Mouse (Mus musculus) ES-E14 (cell line): Measurements from ENCODE around the gene Cped1. TPM values are rescaled to one million over a fixed set of nuclear protein-coding genes. Genes with fewer than 3 reads are reported as not detected.

ENCODE experiments used
- DNase-seq: peaks from one replicate; pipeline ENCODE4 v3.0.0-alpha.2; 2013; ENCODE audit warnings: low read depth, low spot score
- H3K27ac ChIP-seq: 2 replicates; pipeline ENCODE4 v1.5.1; 2012; ENCODE audit warnings: low read depth, mild to moderate bottlenecking, low read length, moderate library complexity, mixed read lengths; ENCODE audit not compliant: poor library complexity, insufficient read depth, severe bottlenecking
- H3K36me3 ChIP-seq: 2 replicates; pipeline ENCODE4 v1.6.1; 2012; ENCODE audit warnings: mild to moderate bottlenecking, low read length, moderate library complexity, mixed read lengths; ENCODE audit not compliant: control insufficient read depth, poor library complexity, insufficient read depth, severe bottlenecking
- H3K4me1 ChIP-seq, 2 experiments: fragments of 150-350 bp in 1 of 2; sonication (generic) in 1 of 2; 2 replicates each; pipeline ENCODE4 v1.6.1; 2012; ENCODE audit warnings: low read length in 2 of 2, mild to moderate bottlenecking in 1 of 2, mixed read lengths in 1 of 2; ENCODE audit not compliant: control insufficient read depth in 2 of 2, insufficient read depth in 2 of 2, poor library complexity in 1 of 2
- H3K4me3 ChIP-seq, 2 experiments: fragments of 150-350 bp in 1 of 2; sonication (generic) in 1 of 2; 2 replicates each; pipeline ENCODE4 v1.5.1; 2012; ENCODE audit warnings: low read length in 2 of 2, low read depth in 1 of 2, mild to moderate bottlenecking in 1 of 2, mixed read lengths in 1 of 2; ENCODE audit not compliant: insufficient read depth in 1 of 2, poor library complexity in 1 of 2, severe bottlenecking in 1 of 2
- H3K9ac ChIP-seq: 2 replicates; pipeline ENCODE4 v1.6.1; 2012; ENCODE audit warnings: low read depth, mild to moderate bottlenecking, low read length, mixed read lengths; ENCODE audit not compliant: poor library complexity, insufficient read depth, severe bottlenecking
- H3K9me3 ChIP-seq: fragments of 150-350 bp; sonication (generic); 2 replicates; pipeline ENCODE4 v1.6.1; 2012; ENCODE audit warnings: low read depth, mild to moderate bottlenecking, low read length; ENCODE audit not compliant: control insufficient read depth, insufficient read depth
- CHD2 ChIP-seq: IDR thresholded peaks from 2 replicates; pipeline ENCODE4 v1.6.1; 2014; ENCODE audit warnings: mild to moderate bottlenecking, low read depth, low read length, inconsistent platforms
- HCFC1 ChIP-seq: IDR thresholded peaks from 2 replicates; pipeline ENCODE4 v1.6.1; 2012; ENCODE audit warnings: low read length, inconsistent platforms, borderline replicate concordance; ENCODE audit not compliant: insufficient read depth
- MAFK ChIP-seq: IDR thresholded peaks from 2 replicates; pipeline ENCODE4 v1.6.1; 2014; ENCODE audit warnings: mild to moderate bottlenecking, low read depth, low read length, inconsistent platforms; ENCODE audit not compliant: insufficient read depth
- ZC3H11A ChIP-seq: IDR thresholded peaks from 2 replicates; pipeline ENCODE4 v1.6.1; 2012; ENCODE audit warnings: low read depth, mild to moderate bottlenecking, inconsistent platforms, low read length, borderline replicate concordance
- ZNF384 ChIP-seq: IDR thresholded peaks from 2 replicates; pipeline ENCODE4 v1.6.1; 2012; ENCODE audit warnings: low read depth, low read length, inconsistent platforms
- in situ Hi-C, 2 experiments: fragments of 600-800 bp; cut with MboI; formaldehyde crosslinking; loops; one replicate each; pipeline ENCODE4 v1.15.1; 2025; ENCODE audit warnings: low sequenced_read_pairs in 2 of 2, inconsistent platforms in 1 of 2; ENCODE audit not compliant: unreplicated experiment in 2 of 2
- total RNA-seq: library from RNA; depleted of rRNA; stranded (reverse); fragments of 300-350 nt; gene quantifications from 2 replicates; pipeline ENCODE4 v1.2.3, GENCODE M21; 2012

Gene Cped1
- total RNA-seq, 1 experiment, result 0.31 TPM

- no peak within 1 kb of the TSS for H3K27ac ChIP-seq
- TF ChIP-seq HCFC1, result no peak
- TF ChIP-seq MAFK, result no peak
- no peak for TF ChIP-seq ZNF384
- no peak for TF ChIP-seq CHD2
- no peak for TF ChIP-seq ZC3H11A
- no peaks in the 10 kb centered on the region for H3K36me3 ChIP-seq
- H3K9me3 ChIP-seq, result no peaks in the 10 kb centered on the region
- DNase-seq, result peak; percentile 69
- in situ Hi-C loops, result no loop called here
- peaks cover 2 to 6% of the 10 kb centered on the region in 2 experiments; a peak in 1 of 4 replicates for H3K4me1 ChIP-seq
- H3K4me3 ChIP-seq, result peak within 1 kb of the TSS; percentile 44 to 66; a peak in 3 of 4 replicates
- no peak within 1 kb of the TSS for H3K9ac ChIP-seq
Measured at GRCm38 (mm10) chr6:22288004-22288736, 302.5 kb downstream of the Cped1 start, which contains the start of gene Wnt16. Wnt16 (plus strand) TSS chr6:22288227.

GRCm38 (mm10) chr6:22288737-22289460 is 303.2 kb downstream of the Cped1 start:
- TF ChIP-seq HCFC1 (no peak), MAFK (no peak), ZC3H11A (no peak), ZNF384 (no peak), CHD2 (no peak)
- Histone ChIP-seq H3K9me3 (no peaks in the 10 kb centered on the region), H3K9ac (no peak overlapping the region), H3K27ac (no peak overlapping the region), H3K4me1 (peaks cover 2 to 6% of the 10 kb centered on the region in 2 experiments; a peak in 1 of 4 replicates), H3K36me3 (no peaks in the 10 kb centered on the region), H3K4me3 (peak overlapping the region; percentile 44 to 66; a peak in 3 of 4 replicates)
- no peak for DNase-seq
- in situ Hi-C loops, result no loop called here

GRCm38 (mm10) chr6:22289461-22290021 is 303.8 kb downstream of the Cped1 start:
- Histone ChIP-seq H3K9ac (no peak overlapping the region), H3K9me3 (no peaks in the 10 kb centered on the region), H3K4me1 (peaks cover 2 to 6% of the 10 kb centered on the region in 2 experiments; a peak in 1 of 4 replicates), H3K4me3 (peak overlapping the region; percentile 44 to 66; a peak in 2 of 4 replicates), H3K36me3 (no peaks in the 10 kb centered on the region), H3K27ac (no peak overlapping the region)
- in situ Hi-C loops, result no loop called here
- DNase-seq, result no peak
- TF ChIP-seq HCFC1, result no peak
- no peak for TF ChIP-seq ZC3H11A
- TF ChIP-seq MAFK, result no peak
- no peak for TF ChIP-seq ZNF384
- no peak for TF ChIP-seq CHD2

- H3K9me3 ChIP-seq, result no peaks in the 10 kb centered on the region
- in situ Hi-C loops, result no loop called here
- DNase-seq, result no peak
- no peak overlapping the region for H3K4me3 ChIP-seq
- no peak overlapping the region for H3K27ac ChIP-seq
- H3K9ac ChIP-seq, result no peak overlapping the region
- TF ChIP-seq ZC3H11A, result no peak
- no peak for TF ChIP-seq CHD2
- no peak for TF ChIP-seq MAFK
- TF ChIP-seq HCFC1, result no peak
- TF ChIP-seq ZNF384, result no peak
- no peaks in the 10 kb centered on the region for H3K36me3 ChIP-seq
- peaks cover 2 to 6% of the 10 kb centered on the region in 2 experiments; a peak in 1 of 4 replicates for H3K4me1 ChIP-seq
Measured at GRCm38 (mm10) chr6:22290790-22291189, 305.1 kb downstream of the Cped1 start.
